Mouse (Mus musculus): ENCODE results near the gene Endou.

GRCm38 (mm10) chr15:97677341-97677740 is 53.8 kb downstream of the Endou start:
- TF ChIP-seq POLR2A (IDR thresholded peaks at IDR 0.05; ENCODE audit: low read depth, low read length) (no peak), CTCF (conservative IDR thresholded peaks at IDR 0.05; ENCODE audit: insufficient read depth, insufficient read length, low read depth, low read length) (no peak)

Measured in kidney, adult 2 months (tissue).